Mouse (Mus musculus) left cerebral cortex, postnatal 14 days (tissue): ENCODE measurements around the gene Rad54l. TPM values are rescaled to one million over a fixed set of nuclear protein-coding genes. Genes with fewer than 3 reads are reported as not detected.

Experiments
- DNase-seq, 2 experiments: peaks; one replicate each; pipeline ENCODE4 v3.0.0; 2021 to 2022; ENCODE audit warnings: low spot score in 2 of 2, mixed read lengths in 1 of 2
- intact Hi-C: fragments of 180-260 bp; cut with DNase I; formaldehyde crosslinking; loops from one replicate; pipeline ENCODE4 v1.15.1; 2025
- total RNA-seq, 2 experiments: library from RNA; stranded (reverse); gene quantifications; 2 replicates each; pipeline ENCODE4 v1.2.3; 2021

Rad54l gene
- total RNA-seq, 2 experiments from 2014 or later = 0.55 to 0.82 TPM

- DNase-seq = no peak
- intact Hi-C loops = no loop called here
These were observed 46.0 kb downstream of the Rad54l start for GRCm38 (mm10) chr4:116077240-116078095.

- intact Hi-C loops = no loop called here
- DNase-seq = peak in 1 of 2 experiments; percentile 30
These were observed 46.9 kb downstream of the Rad54l start for GRCm38 (mm10) chr4:116076369-116077231.

GRCm38 (mm10) chr4:116075631-116076368, 47.7 kb downstream of the Rad54l start:
- peak; percentile 56 to 59 for DNase-seq
- intact Hi-C loops = no loop called here

- intact Hi-C loops = no loop called here
- peak; percentile 97 for DNase-seq
These were observed 48.4 kb downstream of the Rad54l start, which contains the start of the genes Uqcrh and Lrrc41 for GRCm38 (mm10) chr4:116074861-116075620. TSS of gene Uqcrh (minus strand) at chr4:116075071. TSS of gene Lrrc41 (plus strand) at chr4:116075269.

- intact Hi-C loops = no loop called here
These were observed 49.3 kb downstream of the Rad54l start for GRCm38 (mm10) chr4:116074145-116074675.

GRCm38 (mm10) chr4:116073146-116073545, 50.3 kb downstream of the Rad54l start:
- no peak for DNase-seq
- intact Hi-C loops = no loop called here

More at GRCm38 (mm10) chr4:116074145-116074675, 49.3 kb downstream of the Rad54l start:
- no peak for DNase-seq

GRCm38 (mm10) chr4:116070116-116070515, 53.4 kb downstream of the Rad54l start:
- no peak for DNase-seq
- intact Hi-C loops = no loop called here

GRCm38 (mm10) chr4:116063855-116064254, 59.6 kb downstream of the Rad54l start:
- DNase-seq = no peak
- intact Hi-C loops = no loop called here

- DNase-seq = no peak
- intact Hi-C loops = no loop called here
These were observed 64.3 kb downstream of the Rad54l start for GRCm38 (mm10) chr4:116059012-116059726.

- intact Hi-C loops = no loop called here
- DNase-seq = no peak
These were observed 65.9 kb downstream of the Rad54l start for GRCm38 (mm10) chr4:116057559-116057958.

- intact Hi-C loops = no loop called here
- peak; percentile 88 to 90 for DNase-seq
These were observed 70.0 kb downstream of the Rad54l start, which contains the start of gene Nsun4 for GRCm38 (mm10) chr4:116053399-116053961. TSS of gene Nsun4 (minus strand) at chr4:116053876.

- intact Hi-C loops = no loop called here
- no peak for DNase-seq
These were observed 70.8 kb downstream of the Rad54l start for GRCm38 (mm10) chr4:116052526-116053293.

- DNase-seq = no peak
- intact Hi-C loops = no loop called here
These were observed 74.3 kb downstream of the Rad54l start for GRCm38 (mm10) chr4:116049211-116049610.

GRCm38 (mm10) chr4:116048130-116048920, 75.2 kb downstream of the Rad54l start:
- intact Hi-C loops = no loop called here

GRCm38 (mm10) chr4:116047681-116048080, 75.8 kb downstream of the Rad54l start:
- DNase-seq = no peak
- intact Hi-C loops = no loop called here

More at GRCm38 (mm10) chr4:116048130-116048920, 75.2 kb downstream of the Rad54l start:
- DNase-seq = no peak

- DNase-seq = no peak
- intact Hi-C loops = no loop called here
These were observed 76.9 kb downstream of the Rad54l start for GRCm38 (mm10) chr4:116046604-116047003.
